Mouse (Mus musculus) stomach, postnatal 0 days (tissue): ENCODE measurements around the gene Ube2e2.

Experiments used
- CTCF ChIP-seq: IDR thresholded peaks from 2 replicates; pipeline ENCODE4 v1.5.1; 2016; ENCODE audit warnings: antibody characterized with exemption, low read depth, mild to moderate bottlenecking, moderate library complexity
- EP300 ChIP-seq: optimal IDR thresholded peaks from 2 replicates; pipeline ENCODE3; 2016; ENCODE audit warnings: antibody characterized with exemption

DNA sequence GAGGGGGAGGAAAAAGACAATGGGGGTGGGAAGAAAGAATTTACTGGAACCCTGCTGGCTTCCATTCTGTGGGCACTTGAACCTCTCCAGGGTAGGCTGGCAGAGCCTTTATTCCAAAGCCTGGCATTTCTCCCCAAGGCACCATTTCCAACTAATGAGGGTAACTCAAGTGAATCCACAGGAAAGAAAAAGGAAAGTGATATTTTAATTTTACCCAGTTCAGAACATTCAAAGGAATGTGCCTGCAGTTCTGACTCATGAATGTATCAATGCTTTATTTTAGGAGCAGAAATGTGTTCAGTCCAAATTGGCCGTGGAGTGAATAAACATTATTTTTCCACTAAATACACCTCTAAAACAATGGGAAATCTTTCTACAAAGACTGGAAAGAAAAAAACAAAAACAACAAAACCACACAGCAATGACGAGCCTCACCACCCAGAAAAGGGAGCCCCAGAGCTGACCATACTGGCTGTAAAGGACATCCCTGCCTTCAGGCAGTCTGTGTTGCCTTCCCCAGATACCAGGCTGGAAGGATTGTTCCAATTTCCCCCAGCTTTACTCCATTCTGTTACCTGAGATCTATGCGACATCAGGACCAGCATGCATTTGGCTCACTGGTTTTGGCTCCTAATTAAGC is 340.0 kb downstream of the Ube2e2 start:
- no peak for TF ChIP-seq CTCF
- TF ChIP-seq EP300: no peak
